Mouse (Mus musculus): ENCODE data around the gene Ccdc62.

The Ccdc62 gene

DNA sequence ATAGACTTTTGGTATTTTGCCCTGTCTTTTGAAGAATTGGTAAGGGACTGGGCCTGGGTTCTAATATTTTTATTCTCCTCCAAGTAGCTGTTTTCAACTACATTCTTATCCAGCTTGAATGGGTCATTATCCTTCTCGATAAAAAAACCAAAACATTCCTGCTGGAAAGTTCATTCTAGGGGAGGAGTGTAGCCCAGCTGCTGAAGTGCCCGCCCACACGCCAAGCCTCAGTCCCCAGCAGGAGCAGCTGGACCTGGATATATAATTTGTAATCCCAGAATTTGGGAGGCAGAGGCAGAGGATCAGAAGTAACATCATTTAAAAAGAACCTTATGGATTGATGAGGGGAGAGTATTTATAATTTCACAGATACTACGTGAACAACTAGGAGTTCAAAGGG is 16.1 kb downstream of the Ccdc62 start:
- no peak for DNase-seq

DNA sequence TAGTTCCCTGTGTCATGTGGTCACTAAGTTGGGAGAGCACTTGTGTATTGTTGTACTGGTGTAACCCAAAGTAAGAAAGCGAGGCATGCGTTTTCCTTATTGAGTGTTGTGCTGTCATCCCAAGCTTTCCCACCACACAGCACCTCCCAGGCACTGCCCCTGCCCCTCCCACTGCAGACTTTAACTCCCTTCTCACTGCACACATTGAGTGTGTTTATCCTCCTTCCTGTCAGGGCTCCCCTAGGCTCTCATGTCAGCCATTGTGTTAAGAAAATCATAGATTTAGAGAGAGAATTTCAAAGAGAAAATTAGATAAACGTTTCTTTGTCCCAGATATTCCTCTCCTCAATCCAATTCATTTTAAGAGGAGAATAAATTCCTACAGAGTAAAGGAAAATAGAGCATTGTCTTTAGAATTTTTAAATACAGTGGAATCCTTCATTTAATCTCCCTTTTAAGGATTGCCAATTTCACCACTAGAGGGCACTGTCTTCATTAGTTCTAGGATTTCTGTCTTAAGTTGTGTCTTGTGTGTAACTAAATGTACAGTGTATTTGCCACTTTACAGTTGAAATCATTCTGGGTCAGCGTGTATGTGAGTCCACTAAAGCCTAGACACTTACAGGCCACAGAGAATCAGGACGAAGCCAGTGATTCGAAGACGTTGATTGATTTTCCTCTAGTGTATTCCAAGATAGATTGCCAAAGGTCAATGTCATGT is 16.7 kb downstream of the Ccdc62 start:
- peak; percentile 47 for DNase-seq

DNA sequence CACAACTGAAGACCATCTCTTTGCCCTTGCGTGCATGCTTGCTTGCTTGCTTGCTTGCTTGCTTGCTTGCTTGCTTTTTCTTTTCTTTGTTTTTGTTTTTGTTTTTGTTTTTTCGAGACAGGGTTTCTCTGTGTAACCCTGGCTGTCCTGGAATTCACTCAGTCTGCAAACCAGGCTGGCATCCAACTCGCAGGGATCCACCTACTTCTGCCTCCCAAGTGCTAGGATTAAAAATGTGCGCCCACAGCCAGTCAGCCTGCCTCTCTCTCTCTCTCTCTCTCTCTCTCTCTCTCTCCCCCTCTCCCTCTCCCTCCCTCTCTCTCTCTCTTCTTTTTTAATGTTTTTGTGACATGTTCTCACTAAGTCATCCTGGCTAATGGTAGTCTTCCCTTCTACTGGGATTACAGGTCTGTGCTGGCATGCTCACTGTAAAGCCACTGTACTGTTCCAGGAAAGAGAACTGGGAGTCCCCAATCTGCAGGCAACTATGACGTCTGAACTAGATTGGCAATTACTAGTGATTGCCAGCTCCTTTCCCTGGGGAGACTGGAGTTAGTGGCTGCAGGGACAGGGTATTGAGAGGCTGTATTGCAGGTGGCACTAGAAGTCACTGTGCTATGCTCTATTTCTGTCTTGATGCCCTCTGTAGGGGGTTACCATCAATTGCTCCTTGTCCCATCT is 22.0 kb downstream of the Ccdc62 start:
- no peak for DNase-seq

DNA sequence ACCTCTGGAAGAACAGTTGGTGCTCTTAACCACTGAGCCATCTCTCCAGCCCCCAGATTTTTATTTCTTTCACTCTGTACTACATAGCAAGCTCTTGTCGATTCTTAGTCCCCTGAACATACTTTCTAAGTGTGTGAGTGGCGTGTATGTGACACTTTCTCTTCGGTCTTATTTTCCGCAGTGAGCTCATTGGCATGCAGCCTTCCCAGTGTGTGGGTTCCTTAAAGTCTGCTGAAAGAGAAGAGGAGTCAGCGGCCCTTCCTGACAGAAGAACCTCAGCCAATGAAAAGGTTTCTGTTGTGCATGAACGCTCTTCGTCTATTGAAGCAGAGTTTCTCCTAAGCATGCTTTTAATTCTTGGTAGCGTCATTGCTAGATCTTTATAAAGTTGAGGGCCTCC is 26.7 kb downstream of the Ccdc62 start:
- DNase-seq = no peak

DNA sequence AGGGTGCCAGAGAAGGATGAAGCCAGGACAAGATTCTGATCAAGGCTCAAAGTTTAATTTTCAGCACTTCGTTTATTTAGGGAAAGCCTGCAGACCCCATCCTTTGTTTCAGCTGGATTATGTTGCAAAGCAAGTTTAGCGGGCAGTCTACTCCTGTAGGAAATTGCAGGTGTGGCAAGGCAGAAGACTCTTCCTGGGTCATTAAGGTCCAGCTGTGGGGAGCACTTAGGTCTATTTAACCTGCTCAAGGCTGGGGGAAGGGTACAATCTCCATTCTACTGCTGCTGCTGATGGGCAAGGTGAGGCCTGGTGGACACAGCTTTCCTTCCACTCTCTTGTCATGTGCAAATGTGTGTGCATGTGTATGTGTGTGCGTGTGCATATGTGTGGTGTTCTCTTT is 28.5 kb downstream of the Ccdc62 start:
- DNase-seq = no peak

DNA sequence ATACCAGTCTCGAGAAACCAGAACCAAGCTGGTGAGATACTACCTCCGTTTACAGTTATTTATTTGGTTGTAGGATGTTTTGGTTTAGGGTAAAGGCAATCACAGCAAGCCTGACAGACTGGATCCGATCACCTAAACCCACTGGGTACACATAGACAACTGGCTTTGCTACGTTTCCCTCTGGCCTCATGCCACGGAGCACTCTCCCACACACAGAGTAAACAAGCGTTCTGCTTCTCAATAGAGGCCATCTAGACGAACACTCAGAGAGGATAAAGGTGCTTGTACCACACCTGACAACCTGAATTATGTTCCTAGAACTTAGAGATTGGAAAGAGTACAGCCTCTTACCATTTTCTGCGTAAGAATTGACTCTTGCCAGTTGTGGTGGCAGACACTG is 29.6 kb downstream of the Ccdc62 start:
- no peak for DNase-seq

DNA sequence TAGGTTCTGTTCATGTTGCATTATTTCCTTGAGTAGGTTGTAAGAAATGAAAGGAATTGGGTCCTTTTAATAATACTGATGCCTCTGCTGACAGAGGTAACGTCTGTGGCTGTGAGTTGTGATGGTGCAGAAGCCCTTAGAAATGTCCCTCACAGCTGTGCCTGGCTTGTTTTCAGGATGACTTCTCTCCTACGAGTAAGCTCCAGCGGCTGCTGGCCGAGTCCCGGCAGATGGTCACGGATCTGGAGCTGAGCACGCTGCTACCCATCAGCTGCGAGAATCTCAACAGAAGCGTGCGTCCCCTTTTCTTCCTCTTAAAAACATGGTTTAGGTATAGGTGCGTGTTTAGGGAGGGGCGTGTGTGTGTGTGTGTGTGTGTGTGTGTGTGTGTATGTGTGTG is 30.6 kb downstream of the Ccdc62 start:
- no peak for DNase-seq

DNA sequence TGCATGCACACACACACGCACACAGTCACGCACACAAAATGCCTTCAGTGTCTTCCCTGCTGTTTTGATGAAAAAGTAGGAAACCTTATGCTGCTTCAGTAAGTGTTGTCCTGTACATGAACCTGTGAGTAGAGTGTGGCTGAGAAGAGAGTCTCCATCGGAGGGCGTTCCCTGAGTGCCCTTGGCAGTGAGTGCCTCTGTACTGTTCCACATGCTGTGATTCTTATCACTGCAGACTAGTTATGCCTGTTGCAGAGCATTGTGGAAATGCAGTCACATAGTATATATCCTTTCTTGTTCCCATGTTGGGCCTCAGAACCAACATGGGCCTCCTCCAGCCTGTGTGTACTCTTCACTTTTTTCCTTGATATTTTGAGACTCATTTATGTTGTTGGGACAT is 33.7 kb downstream of the Ccdc62 start:
- no peak for DNase-seq

DNA sequence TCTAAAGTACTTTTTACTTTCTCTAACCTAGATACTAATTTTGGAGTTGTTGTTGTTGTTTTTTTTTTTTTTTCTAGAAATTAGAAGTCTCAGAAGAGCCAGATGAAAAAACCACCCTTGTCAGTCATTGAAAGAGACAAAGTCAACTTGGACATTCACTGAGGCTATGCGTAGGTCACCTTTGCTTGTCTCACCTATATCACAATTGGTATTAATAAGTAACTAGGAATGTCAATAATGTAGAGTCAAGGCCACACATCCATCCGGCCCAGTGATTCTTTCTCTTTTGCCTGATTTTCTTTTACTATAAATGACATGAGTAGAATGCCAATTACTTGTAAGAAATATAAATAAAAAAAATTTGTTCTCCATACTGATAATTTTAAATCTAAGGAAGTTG is 36.3 kb downstream of the Ccdc62 start:
- DNase-seq = no peak

DNA sequence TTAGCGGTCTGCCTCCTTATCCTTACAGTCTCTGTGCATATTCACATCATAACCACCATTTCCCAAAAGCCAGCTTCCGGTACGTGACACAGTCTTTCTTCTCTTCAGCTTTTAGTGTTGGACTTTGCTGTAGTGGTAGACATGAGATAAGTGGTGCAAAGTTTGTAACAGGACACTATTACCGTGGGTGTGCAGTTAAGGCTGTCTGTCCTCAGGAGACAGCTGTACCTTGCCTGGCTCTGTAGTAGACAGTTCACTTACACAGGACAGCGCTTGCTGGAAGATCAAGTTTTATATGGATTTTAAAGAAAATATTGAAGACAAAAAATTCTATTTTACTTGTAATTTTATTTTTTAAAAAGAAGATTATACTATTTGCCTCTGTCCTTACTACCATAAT is 38.0 kb downstream of the Ccdc62 start:
- DNase-seq = no peak

DNA sequence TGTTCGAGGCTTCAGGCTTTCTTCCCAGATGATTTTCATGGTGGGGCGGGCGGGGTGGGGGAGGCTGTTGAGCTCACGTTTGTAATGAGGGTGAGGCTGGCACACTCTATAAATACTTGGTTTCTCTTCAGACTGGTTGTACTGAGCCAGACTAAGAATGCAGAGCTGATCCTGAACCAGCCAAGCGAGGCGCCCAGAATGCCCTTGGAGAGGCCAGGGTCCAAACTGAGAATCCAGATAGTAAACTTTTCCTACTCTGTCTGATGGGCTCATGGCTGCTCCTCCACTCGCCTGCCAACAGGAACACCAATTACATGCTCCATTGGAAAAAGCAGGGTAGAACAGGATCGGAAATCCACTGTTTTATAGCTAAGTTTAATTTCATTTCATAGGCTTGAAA is 38.7 kb downstream of the Ccdc62 start:
- peak; percentile 73 for DNase-seq

DNA sequence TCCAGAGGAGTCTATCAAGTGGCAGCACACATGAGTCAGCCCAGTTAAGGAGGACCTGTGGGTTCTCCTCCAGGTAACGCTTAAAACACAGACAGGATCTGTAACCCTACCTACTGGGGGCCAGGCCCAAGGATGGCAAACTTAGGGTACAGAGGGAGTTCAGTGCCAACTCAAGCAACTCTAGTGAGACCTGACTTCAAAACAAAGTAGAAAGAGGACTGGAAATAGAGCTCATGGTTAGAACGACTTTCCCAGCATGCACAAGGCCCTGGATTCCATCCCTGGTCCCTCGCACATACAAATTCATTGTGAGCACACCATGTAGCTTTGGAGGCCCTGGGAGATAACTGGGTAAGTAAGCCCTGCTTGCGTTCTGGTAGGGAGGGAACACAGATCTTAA is 40.1 kb downstream of the Ccdc62 start:
- no peak for DNase-seq

DNA sequence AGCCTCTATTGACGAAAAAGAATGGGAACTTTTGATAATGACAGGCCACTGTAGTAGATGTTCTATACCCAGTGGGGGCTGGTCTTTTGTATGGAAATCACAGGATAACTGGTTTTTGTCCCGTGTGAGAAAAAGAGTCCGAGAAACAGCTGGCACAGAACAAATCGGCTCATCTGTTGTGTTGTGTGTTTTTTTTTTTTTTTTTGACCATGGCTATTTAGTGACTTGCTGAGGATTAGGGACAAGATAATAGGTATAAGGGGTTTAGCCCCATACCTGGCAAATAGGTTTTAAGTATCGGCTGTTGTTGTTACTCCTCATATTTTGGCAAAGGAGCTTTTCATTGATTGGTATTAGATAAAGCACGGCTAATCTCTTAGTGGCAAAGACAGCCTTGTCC is 42.0 kb downstream of the Ccdc62 start:
- no peak for DNase-seq

DNA sequence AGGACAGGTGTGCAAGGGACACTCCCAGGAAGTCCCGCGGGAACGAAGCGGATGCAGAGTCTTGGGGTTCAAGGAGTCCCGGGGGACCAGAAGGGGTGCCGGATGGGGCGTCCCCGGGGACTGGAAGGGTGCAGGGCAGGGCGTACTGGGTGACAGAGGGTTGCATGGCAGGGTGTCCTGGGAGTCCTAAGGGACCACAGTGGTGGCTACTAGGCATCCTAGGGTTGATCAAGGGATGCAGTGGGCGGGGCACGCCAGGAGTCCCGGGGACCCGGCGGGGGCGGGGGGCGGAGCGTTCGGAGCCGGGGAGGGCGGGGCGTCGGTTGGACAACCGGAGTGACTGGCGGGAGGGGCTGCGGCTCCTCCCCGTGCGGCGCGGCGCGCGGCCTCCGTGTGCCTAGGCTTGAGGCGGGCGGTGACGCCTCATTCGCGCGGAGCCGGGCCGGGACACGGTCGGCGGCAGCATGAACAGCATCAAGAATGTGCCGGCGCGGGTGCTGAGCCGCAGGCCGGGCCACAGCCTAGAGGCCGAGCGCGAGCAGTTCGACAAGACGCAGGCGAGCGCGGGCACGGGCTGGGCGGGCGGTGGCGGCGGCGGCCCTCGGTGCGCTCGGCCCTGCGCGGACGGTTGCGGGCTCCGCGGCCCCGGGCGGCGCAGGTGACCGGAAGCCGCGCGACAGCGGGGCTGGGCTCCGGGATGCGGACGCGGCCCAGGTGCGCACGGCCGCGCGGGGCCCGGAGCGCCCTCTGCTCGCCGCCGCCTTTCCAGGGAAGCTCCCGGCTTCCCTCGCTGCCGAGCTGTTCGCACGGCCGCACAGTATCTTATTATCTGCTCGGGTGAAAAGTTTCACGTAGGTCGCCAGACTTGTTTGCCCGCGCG is 43.1 kb downstream of the Ccdc62 start, which contains the start of gene Hip1r:
Hip1r (plus strand) TSS at position 330 of the 880 bp plus-strand sequence.
- peak; percentile 92 for DNase-seq

DNA sequence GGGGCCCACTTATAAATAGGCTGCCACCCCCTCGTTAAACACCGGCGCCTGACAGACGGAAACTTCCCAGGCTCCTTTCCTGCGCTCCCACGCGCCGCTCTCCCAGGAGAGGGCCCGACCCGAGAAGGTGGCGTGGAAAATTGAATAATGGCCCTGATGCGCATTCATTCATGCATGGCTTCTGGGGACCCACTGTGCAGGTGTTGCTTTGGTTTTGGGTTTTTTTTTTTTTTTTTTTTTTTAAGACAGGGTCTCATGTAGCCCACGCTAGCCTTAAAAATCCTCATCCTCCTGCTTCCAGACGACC is 43.7 kb downstream of the Ccdc62 start:
- DNase-seq = no peak

DNA sequence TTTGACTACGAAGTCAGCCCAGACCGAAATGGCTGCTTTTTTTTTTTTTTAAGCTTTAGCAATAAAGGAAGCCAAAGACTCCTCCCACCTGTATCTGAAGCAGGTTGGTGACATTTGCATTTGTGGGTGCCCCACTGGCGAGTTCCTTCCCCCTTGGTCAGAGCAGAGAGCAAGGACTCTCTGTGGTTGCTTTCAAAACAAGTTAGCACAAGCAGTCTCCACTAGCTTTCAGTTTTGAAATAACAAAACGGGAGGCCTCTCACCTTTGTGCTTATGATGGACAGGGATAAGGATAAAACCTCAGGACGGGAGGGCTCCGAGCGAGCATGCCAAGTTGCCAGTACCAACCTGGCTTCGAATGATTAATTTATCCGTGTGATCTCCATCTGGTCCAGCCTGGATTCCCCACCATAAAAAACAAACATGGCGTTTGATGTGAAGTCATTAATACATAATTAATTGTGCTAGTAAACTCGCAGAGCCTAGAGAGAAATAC is 44.2 kb downstream of the Ccdc62 start:
- no peak for DNase-seq

DNA sequence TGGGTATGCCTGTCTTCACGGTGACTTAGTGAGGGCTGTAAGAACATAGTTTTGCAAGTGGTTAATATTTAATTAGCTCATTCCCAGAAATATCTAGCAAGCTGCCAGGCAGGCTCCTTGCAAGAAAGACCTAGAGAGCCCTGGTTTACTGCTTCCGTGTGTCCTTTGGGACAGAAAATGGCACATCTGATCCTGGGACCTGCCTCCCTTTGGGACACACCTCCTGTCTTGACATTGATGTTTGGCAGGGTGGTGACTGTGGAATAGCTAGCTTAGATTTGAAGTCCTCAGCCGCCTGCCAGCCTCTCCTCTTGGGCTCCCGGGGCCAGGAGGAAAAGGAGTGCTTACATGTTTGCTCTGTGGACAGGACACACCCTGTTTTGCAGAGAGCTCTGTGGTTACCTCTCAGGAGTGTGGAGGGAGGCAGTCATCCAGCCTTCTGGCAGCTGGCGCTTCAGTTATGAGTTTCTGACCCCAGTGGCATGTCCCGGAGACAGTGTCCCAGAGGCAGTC is 45.2 kb downstream of the Ccdc62 start:
- DNase-seq = peak; percentile 66

DNA sequence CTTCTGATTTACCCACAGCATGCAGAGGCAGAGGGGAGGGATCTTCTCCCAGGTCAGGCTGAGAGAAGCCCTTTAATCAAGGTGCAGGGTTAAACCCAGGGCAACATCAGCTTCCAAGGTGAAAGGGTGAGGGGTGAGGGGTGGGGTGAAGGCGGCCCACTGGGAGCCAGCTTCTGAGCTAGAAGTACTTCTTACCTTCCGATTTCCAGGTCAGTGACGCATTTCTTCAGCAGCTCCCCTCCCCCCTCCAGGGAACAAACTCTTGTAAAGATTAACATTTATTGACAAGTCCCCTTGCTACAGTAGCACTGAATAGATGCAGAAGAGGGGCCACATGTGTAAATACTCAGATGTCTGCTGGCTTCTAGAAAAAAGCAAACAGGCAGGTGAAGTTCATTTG is 46.8 kb downstream of the Ccdc62 start:
- DNase-seq = no peak

DNA sequence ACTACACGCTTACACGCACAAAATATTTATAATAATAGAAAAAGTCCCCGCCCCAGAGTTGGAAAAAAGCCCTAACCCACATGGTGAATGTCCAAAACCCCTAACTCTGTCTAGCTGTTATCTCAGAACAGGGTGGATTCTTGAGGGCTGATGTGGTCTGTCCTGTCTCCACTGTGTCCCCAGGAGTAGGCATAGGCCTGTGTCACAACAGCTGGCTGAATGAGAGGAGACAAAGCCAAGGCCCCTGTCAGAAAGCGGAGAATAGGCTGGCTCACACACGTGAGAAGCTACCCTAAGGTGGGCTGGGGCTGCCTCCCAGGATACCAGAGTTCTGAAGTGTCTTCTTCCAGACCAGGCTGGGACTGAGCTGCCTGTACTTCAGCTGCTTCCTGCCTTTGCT is 47.7 kb downstream of the Ccdc62 start:
- DNase-seq = no peak

DNA sequence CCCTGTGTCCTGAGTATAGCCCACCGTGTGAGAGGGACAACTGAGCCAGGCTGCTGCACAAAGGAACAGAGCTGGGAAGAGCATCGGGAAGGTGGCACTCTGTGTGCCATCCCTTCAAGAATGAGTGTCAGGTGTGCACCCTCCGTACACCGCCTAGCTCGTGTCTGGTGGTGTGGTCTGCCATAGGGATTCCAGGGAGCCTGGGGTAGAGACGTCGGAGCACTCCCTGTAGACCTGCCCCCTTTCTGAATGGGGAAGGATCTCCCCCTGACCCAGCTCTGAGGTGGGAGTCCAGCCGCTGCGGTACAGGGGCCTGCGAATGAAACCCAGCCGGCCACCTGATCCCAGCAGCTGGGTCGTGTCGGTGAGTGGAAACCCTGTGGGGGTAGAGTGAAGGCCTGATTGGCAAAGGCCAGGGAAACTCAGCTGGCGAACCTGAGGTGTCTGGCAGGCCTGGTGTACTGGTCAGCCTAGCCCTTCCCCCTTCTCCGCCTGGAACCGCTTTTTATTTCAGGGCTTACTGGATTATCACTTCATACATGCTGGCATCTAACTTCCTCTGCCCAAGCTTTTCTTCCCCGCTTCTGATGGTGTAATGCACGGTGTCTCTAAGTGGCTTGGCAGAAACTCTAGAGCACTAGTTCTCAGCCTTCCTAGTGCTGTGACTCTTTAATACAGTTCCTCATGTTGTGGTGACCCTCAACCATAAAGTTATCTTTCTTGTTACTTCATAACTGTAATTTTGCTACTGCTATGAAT is 48.9 kb downstream of the Ccdc62 start:
- DNase-seq = no peak

DNA sequence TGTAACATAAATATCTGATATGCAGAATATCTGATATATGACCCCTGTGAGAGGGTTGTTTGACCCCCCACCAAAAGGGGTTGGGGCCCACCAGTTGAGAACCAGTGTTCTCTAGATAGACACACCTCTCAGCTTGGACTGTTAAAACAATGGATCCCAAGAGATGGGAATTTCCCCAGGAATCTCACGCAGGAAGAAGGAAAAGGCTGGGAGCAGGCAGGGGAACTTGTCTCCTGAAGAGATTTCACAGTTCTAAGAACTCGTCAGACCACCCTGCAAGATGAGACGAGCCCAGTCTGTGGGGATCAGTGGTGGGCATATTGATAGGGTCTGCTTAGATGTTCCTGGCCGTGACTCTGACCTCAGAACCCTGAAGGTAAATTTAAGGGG is 49.5 kb downstream of the Ccdc62 start:
- DNase-seq = no peak

DNA sequence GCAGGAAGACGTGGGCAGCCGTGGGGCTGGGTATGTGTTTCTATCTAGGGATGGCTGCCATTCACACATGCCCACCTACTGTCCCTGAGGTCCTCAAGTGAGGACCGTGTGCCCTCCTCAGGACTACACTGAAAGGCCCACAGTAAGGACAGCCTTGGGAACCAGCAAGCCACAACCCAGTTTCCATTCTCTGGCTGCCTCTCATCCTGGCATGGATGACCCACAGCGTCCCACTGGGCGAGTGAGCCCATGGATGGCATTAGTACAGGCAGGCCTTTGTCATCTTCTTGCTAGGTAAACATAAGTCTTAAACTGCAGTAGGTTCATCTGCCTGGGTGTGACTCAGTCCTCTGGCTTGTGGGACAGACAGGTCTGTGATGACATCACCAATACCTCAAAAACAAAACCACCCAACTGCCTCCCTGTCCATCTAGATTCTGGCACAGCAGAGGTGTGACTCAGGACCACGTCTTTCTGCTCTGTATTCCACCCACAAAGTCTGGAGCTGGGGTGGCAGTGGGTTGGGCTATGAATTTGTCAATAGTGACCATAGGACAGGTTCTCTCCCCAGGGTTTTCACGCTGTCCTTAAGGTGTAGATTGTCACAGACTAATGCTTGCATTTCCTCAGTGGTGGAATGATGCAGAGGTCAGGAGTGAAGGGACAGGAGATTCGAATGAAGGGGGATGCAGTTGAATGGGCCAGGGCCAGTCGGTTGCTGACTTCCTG is 50.2 kb downstream of the Ccdc62 start:
- DNase-seq = no peak
